Mouse (Mus musculus): ENCODE data around the gene Gm9945. TPM values are rescaled to one million over a fixed set of nuclear protein-coding genes. Genes with fewer than 3 reads are reported as not detected.

Gene Gm9945
- total RNA-seq, 2 experiments from 2014 or later, result 3.3 TPM

GRCm38 (mm10) chr11:53458996-53459395 lies 21.0 kb upstream of the Gm9945 start:
- intact Hi-C loops (cut with DNase I), result no loop called here

GRCm38 (mm10) chr11:53460192-53460591 lies 19.8 kb upstream of the Gm9945 start:
- intact Hi-C loops (cut with DNase I), result loop anchor here (10.0 kb wide), 1 partner anchor 395 kb away; the partner anchor contains the start of gene Gm12216
- no peak for DNase-seq (ENCODE audit: low spot score in 2 of 2)

More at GRCm38 (mm10) chr11:53458996-53459395, 21.0 kb upstream of the Gm9945 start:
- no peak for DNase-seq (ENCODE audit: low spot score in 2 of 2)

- DNase-seq (ENCODE audit: low spot score in 2 of 2), result no peak
- intact Hi-C loops (cut with DNase I), result loop anchor here (10.0 kb wide), 1 partner anchor 393 kb away; the partner anchor contains the start of gene Gm12216
Measured at GRCm38 (mm10) chr11:53461727-53462126, 18.2 kb upstream of the Gm9945 start.

- peak; percentile 65 to 78 for DNase-seq (ENCODE audit: low spot score in 2 of 2)
- intact Hi-C loops (cut with DNase I), result loop anchor here (10.0 kb wide), 1 partner anchor 391 kb away; the partner anchor contains the start of gene Gm12216
Measured at GRCm38 (mm10) chr11:53463551-53464424, 16.2 kb upstream of the Gm9945 start.

GRCm38 (mm10) chr11:53466231-53466971 lies 13.6 kb upstream of the Gm9945 start:
- intact Hi-C loops (cut with DNase I), result loop anchor here (10.0 kb wide), 1 partner anchor 388 kb away; the partner anchor contains the start of gene Gm12216
- peak; percentile 82 to 92 for DNase-seq (ENCODE audit: low spot score in 2 of 2)

DNA sequence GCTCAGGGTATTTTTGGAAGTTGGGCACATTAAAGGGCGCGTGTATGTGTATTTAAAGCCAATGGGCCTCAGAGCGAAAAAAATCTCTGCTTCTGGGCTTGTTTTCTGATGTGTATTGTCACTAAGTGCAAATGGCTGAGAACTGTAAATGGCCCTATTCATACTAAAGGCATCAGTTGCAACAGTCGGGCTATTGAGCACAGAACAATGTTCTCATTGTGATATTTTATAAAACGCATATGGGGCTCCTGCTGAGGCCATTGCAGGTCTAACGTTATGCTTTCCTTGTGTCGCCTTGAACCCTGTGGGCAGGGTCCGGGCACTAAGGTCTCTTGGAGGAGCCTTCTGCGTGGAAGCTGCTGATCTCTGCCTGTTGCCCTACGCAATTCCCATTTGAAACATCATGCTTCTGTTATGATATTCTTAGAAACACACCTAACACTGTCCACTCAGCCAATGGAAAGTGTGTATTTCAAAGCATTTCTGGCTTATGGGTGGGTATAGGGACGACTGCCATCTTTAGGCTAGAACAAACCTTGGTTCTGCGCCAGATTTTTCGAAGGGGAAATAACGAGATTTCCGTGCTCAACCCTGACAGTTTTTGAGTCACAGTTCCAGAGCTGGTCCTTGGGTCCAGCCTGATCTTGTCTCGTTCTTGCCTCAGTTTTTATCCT lies 10.5 kb upstream of the Gm9945 start:
- intact Hi-C loops (cut with DNase I), result loop anchor here (10.0 kb wide), 1 partner anchor 385 kb away; the partner anchor contains the start of gene Gm12216
- DNase-seq (ENCODE audit: low spot score in 2 of 2), result no peak

DNA sequence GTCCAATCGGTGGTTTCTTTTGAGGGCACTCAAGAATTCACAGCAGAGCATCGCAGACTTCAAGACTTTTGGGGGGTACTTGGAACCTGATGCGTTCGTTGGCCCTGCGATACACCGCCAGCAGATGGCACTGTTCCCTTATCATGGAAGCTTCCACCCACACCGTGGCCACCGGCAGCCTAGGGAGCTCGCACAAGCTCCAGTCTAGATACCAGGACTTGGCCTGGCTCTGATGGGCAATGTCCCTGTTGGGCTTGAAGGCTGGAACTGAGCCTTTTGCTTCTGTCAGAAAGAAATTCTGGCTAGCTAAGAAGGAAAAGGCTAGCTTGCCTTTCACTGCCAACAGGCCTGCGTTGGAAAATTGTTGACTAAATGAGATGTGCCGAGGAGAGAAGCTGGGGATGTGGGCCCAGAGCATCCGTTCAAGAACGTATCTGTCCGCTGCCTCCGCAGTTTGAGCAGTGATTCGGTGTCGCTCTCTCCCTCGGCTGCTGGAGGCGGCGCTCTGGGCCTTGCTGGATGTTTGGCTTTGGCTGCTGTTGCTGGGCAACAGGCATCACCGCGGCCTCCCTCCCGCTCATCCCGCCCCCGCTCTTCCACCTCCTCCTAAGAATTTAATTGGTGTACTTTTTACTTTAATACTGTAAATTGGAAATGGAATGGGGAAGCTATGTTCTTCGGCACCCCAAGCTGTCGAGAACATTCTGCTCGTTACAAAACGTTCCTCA lies 9.8 kb upstream of the Gm9945 start, which contains the start of gene Gm9837:
Gm9837 (minus strand) TSS at position 512 of the 728 bp plus-strand sequence.
- intact Hi-C loops (cut with DNase I), result loop anchor here (1.0 to 10.0 kb wide), 6 partner anchors 32 to 385 kb away; partner anchors contain the start of gene Gm12216
- DNase-seq (ENCODE audit: low spot score in 2 of 2), result peak; percentile 95 to 96

GRCm38 (mm10) chr11:53472709-53473108 lies 7.3 kb upstream of the Gm9945 start:
- intact Hi-C loops (cut with DNase I), result loop anchor here (5.0 kb wide), 2 partner anchors 110 to 155 kb away; no protein-coding TSS in a partner anchor
- no peak for DNase-seq (ENCODE audit: low spot score in 2 of 2)

DNA sequence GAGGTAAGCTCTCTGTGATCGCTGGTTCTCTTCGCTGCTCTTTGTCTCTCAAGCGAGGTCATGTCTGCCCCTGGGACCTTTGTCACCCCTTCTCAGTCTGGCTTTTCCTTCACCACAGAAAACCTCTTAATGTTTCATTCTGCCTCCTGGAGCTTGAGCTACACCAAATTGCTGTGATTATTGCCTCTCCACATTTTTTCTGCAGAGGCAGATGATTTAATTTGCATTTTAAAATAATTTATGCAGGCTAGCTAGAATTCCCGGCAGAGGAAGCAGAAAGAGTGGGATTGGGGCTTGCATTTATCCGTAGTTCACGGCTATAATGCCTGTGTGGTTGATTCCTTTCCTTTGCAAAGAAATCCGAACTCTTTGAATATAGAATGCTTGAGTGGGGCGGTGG lies 4.3 kb upstream of the Gm9945 start:
- intact Hi-C loops (cut with DNase I), result loop anchor here (5.0 kb wide), 1 partner anchor 92 kb away; the partner anchor contains the start of gene Kif3a
- peak in 1 of 2 experiments; percentile 68 for DNase-seq (ENCODE audit: low spot score in 2 of 2)

GRCm38 (mm10) chr11:53477833-53478232 lies 2.1 kb upstream of the Gm9945 start:
- DNase-seq (ENCODE audit: low spot score in 2 of 2), result no peak
- intact Hi-C loops (cut with DNase I), result loop anchor here (2.0 to 5.0 kb wide), 2 partner anchors 43 to 89 kb away; partner anchors contain the start of gene Kif3a

DNA sequence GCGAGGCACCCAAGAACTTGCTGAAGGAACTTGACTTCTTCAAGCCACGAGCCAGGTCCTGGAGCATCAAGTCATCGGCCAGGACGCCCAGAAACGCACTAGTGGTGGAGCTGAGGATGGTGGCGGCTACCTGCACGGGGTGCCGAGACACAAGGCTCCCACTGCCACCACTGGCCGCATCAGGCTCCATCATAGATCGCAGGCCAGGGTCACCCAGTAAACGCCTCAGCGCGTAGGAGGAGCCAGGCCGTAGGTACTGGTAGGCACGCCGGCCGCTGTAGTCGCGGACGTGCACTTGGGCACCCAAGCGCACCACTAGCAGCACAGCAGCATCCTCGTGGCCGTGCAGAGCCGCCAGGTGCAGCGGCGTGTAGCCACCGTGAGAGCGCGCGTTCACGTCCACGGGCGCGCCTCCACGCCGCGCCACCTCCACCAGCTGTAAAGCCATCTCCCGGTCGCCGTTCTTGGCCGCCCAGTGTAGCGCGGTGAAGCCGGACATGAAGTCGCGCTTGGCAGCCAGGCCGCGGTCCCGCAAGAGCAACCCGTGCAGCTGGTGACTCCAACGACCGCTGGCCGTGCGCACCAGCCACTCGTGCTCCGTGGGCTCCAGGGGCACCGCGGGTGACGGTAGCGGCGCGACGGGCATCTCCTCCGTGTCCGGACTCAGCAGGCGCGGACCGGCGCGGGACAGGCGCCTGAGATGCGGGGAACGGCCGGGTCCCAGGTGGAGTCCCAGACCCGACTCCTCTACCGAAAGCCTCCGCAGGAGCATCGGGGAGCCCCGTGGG lies 1.4 kb upstream of the Gm9945 start:
- intact Hi-C loops (cut with DNase I), result loop anchor here (2.0 to 5.0 kb wide), 2 partner anchors 42 to 89 kb away; partner anchors contain the start of gene Kif3a
- peak; percentile 49 to 57 for DNase-seq (ENCODE audit: low spot score in 2 of 2)

DNA sequence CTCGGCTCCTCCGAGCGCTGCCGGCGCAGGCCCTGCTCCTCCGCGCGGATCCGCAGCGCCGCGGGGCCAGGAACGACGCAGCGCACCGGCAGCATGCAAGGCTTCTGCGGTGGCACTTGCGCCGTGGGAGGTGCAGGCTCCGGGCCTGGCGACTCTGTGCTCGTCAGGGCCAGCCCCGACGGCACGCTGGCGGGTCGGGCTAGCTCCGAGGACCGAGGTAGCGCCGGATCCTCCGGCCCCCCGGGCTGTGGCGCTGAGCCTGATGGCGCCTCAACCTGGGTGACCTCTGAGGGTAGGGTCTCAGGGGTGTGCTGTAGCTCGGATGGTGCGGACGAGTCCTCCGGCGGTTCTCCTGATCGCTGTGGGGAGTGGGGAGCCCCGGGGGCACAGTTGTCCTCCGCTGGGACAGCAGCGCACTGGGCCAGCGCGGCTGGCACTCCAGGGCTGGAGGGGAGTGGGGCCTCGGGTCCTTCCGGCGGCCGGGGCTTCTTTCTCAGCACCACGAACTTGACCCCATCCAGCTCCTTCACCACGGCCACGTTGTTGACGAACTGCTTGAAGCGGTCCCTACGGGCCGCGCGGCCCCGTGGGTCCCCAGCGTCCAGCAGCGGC lies 689 bp upstream of the Gm9945 start:
- intact Hi-C loops (cut with DNase I), result loop anchor here (2.0 to 5.0 kb wide), 2 partner anchors 42 to 88 kb away; partner anchors contain the start of gene Kif3a
- no peak for DNase-seq (ENCODE audit: low spot score in 2 of 2)

DNA sequence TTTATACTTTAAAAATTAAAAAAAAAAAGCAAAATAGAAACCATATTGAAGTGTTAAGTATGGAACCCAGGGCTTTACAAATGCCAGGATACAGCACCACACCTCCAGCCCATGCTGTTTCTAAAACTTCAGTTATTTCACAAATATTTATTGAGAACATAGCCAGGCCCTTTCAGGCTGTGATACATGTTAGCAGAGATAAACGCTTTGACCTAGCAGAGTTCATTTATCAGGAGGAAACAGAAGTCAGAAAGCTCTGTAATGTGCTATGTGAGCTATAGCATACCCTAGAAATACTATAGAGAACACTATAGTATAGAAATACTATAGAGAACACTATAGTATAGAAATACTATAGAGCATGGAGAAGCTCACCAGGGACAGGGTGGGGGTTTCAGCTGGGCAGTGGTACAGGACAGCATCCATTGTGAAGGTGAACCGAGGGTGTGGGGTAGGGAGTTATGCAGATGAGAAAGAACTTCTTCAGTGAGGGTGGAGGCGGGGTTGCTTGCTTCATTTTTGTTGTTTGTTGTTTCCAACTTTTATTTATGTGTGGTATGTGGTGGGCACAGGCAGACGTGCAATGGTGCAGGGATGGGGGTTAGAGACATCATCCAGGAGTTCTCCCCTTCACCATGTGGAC lies 1.2 kb downstream of the Gm9945 start:
- no peak for DNase-seq (ENCODE audit: low spot score in 2 of 2)
- intact Hi-C loops (cut with DNase I), result no loop called here

DNA sequence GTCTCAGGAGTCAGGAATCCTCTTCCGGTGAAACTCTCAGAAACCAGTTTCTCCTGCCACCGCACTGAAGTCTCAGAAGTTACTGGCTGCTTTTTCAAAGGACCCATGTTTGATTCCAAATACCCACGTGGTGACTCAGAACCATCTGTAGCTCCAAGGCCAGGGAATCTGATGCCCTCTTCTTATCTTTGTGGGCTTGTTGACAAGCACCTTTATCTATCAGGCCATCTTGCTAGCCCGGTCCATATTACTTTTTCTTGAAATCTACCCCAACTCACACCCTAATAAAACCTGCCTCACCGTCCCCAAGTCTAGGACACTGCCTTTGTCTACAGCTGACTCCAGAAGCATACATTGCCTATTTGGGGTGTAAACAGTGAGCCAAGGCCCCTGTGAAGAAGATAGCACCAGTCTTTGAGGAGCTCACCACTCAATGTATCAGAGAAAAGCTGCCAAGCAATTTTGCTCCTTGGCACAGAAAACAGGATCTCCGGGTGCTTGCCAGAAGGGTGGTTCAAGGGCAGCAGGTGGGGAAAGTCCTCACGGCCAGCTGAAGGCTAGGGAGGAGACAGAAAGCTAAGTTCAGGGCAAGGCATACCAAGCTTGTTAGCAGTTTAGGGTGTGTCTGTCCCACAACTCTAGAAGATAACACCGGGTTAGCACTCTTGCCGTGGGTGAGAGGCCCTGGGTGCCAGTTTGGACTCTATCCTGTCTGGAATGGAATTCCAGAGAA lies 3.4 kb downstream of the Gm9945 start:
- intact Hi-C loops (cut with DNase I), result no loop called here
- no peak for DNase-seq (ENCODE audit: low spot score in 2 of 2)

- no peak for DNase-seq (ENCODE audit: low spot score in 2 of 2)
- intact Hi-C loops (cut with DNase I), result no loop called here
Measured at GRCm38 (mm10) chr11:53485719-53486118, 5.8 kb downstream of the Gm9945 start.

DNA sequence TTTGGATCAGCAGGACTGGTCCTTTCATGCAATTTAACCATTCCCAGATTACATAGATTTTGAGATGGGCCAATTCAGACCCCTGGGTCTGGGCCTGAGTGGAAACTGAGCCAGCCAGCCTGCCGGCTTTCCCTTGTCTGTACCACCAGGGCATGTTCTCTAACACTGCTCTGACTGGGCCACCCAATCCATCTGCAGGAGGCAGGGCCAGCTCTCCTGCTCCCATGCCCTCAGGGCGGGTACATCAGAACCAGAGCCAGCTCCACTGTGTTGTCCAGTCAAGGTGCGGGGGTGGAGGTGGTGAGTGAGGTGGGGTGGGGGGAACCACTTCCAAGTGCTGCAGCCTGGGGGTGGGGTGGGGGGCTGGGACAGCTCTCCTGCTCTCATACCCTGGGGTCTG lies 6.4 kb downstream of the Gm9945 start:
- DNase-seq (ENCODE audit: low spot score in 2 of 2), result no peak
- intact Hi-C loops (cut with DNase I), result no loop called here
